Mouse (Mus musculus): Measurements from ENCODE around the gene Ift20.
"Not testable (repeated sequence)": the region's sequence is repeated elsewhere in the genome, so short reads cannot be mapped to it uniquely, and the experiment has no call there.

The Ift20 gene

DNA sequence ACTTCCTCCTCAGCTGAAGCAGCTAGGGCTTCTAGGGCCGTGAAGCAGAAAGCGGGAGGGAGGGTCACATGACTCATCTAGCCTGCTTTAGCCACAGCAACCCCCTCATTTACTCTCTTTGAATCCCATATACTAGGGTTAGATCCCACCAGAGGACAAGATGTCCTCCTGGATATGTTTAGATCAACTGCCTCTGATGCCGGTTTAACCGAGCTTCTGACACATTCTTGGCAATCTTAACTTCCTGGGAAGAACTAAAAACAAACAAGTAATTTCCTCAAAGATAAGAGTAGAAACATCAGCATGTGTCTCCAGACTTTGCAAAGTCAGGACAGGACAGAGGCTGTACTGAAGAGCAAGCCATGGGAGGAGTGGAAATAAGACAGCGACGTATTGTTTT lies 30.6 kb downstream of the Ift20 start:
- DNase-seq (ENCODE audit: low spot score in 2 of 2): no peak

DNA sequence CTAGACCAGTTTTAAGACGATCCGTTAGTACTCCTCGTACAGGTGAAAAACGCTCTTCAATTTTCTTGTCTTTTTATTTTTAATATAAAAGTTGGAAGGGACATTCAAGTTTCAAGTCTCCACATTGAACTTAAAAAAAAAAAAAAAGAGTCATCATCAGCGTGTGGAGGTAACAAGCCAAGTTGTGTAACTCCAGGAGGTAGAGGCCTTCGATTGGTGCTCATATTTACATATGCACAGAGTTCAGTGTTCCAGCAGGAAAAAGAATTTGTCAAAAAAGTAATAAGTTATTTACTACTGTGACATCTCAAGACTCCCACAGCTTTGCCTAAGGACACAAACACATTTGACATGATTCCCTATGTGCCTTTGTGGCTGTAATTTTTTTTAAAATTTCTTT lies 31.5 kb downstream of the Ift20 start:
- no peak for DNase-seq (ENCODE audit: low spot score in 2 of 2)

DNA sequence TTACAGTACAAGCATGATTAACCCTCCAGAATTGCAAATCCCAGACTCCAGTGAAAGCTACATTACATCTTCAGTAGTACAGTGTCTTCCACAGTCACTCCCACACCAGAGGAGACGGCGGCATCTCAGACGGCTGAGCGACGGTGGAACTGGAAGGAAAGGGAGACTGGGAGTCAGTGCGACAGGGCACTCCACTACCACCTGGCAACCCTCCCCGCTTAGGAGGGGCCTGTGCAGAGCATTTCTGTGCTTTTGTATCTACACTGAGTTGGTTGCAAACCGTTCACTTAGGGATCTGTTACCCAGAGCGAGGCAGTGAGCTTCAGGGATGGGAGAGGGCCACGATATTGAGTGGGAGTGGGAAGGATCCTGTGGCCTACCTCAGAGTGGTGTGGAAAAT lies 32.7 kb downstream of the Ift20 start:
- DNase-seq (ENCODE audit: low spot score in 2 of 2): no peak

DNA sequence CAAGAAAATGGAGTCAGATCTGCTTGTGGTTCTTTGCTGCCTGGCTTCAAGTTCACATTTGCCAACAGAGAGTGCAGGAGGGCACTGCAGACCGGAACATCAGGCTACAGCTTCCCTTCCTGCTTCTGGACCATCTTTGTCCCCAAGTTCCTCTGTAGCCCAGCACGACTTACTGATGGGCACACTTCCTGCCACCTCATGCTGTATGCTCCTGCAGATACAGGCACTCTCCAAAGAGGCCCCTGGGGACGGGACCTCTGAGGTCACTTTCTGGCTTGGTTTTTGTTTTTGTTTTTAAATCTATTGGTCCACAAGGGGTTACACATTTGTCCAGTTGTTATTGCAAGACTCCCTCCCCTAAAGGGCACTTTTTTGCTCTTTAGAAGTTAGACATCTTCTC lies 33.6 kb downstream of the Ift20 start:
- no peak for DNase-seq (ENCODE audit: low spot score in 2 of 2)

DNA sequence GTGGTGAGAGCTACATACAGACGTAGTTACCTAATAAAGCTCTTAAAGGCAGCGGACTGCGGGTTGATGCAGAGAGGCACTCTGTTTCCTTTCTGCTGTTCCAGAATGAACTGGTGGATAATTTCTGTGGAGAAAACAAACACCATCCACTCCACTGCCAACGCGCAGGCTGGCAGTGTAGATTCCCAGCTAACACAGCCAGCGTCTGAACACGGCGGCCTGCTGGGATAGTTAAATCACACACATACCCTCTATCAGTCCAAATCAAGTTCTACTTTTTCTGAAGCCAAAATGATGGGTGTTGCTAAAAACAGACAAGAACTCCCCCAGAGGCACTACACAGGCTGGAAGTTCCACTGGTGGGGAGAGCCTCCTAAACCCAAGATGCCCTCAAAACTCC lies 35.3 kb downstream of the Ift20 start:
- DNase-seq (ENCODE audit: low spot score in 2 of 2): peak; percentile 41 to 65

DNA sequence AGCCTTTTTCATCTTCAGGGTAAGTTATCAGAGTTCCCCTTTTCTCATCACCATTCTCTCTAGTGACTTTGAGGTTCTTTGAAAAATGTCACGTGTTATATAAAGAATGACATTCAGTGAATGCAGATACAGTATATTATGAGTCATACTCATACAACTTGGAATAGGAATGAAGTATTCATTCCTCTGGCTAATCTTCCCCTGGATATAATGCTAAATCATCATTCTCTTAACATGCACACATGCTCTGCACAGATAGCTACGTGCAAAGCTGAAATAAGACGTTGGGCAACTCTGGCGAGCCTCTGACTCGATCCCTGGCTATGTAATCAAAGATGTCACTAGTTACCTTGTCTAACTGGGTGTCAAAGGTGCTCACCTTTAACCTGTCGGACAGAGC lies 35.7 kb downstream of the Ift20 start:
- DNase-seq (ENCODE audit: low spot score in 2 of 2): no peak

DNA sequence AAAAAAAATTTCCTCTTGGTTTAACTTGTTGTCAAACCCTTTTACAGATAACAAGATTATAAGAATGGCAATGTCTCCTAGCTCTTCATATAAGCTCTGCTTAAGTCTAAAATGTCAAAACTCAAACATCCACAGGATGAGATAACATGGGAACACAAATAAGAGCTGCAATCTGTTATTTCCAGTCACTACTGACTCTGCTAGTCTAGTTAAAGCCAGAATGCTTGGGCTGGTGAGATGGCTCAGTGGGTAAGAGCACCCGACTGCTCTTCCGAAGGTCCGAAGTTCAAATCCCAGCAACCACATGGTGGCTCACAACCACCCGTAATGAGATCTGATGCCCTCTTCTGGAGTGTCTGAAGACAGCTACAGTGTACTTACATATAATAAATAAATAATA lies 37.9 kb downstream of the Ift20 start:
- DNase-seq (ENCODE audit: low spot score in 2 of 2): not testable (repeated sequence)

DNA sequence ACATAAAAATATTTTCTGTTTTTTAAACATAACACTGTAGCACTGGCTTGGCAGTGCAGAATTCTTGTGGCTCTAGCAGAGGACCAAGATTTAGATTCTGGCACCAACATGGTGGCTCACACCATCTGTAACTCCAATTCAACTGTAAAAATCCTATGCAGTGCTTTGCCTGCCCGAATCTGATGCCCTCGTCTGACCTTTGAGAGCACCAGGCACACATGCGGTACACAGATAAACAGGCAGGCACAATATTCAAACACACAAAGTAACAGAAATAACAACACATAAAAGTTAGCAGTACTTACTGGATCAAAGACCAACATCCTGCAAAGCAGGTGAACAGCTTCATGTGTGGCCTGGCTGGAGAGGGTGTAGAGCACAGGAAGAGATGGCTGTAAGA lies 38.4 kb downstream of the Ift20 start:
- no peak for DNase-seq (ENCODE audit: low spot score in 2 of 2)

DNA sequence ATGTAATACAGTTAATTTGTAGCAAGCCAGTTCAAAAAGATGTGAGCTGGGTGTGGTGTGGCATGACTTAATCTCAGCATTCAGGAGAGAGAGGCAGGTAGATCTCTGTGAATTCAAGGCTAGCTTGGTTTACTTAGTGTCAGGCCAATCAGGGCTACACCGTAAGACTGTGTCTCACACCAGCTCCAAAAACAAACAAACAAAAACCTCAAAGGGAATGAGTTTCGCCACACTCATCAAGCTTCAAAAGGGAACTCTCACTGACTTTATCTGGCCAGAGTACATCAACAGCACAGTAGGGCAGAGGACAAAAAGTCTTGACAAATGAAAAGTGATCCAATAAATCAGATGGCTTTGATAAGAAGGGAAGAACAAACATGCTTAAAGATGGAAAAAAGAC lies 38.8 kb downstream of the Ift20 start:
- no peak for DNase-seq (ENCODE audit: low spot score in 2 of 2)

DNA sequence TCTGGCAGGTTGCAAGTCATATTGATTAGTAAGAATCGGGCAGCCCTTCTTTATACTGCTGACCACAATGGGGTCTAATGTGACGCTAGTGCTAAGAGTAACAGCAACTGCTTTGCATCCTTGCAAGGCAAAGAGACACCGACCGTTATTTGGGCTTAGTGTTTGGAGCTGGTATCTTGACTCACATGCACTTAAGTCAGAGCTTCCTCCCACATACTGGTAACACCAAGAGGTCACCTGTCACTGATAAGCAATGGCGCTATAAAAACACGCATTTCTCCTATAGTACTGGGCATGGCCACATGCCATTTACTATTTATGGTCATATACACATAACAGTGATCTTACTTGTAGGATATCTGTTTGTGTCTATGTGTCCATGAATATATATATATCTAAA lies 46.7 kb downstream of the Ift20 start:
- DNase-seq (ENCODE audit: low spot score in 2 of 2): no peak

DNA sequence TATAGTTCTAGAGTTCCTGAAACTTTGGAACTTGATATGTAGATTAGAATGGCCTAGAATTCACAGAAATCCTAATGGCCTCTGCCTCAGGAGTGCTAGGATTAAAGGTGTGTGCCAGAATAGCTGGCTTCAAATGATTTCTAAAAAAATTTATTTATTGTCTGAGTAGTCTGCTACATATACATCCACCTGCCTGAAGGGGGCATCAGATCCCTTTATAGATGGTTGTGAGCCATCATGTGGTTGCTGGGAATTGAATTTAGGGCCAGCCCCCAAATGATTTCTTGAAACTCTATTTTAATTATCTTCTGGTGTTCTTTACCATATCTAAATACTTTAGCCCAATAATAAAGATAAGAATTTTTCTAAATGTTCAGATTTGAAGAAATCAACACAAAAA lies 49.9 kb downstream of the Ift20 start:
- no peak for DNase-seq (ENCODE audit: low spot score in 2 of 2)

DNA sequence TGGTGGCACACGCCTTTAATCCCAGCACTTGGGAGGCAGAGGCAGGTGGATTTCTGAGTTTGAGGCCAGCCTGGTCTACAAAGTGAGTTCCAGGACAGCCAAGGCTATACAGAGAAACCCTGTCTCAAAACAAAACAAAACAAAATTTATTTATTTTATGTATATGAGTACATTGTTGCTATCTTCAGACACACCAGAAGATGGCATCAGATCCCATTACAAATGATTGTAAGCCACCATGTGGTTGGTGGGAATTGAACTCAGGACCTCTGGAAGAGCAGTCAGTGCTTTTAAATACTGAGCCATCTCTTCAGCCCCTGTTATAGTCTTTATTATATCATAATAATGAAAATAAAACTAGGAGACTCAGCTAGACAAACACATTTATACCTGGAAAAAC lies 51.5 kb downstream of the Ift20 start:
- not testable (repeated sequence) for DNase-seq (ENCODE audit: low spot score in 2 of 2)

All from right cerebral cortex, adult 2 months (tissue).